Mouse (Mus musculus): Measurements from ENCODE around the gene 1700022I11Rik. TPM values are rescaled to one million over a fixed set of nuclear protein-coding genes. Genes with fewer than 3 reads are reported as not detected.
A peak's percentile ranks its signal among the peaks of the same experiment; 100 is the strongest.

1700022I11Rik gene
- polyA plus RNA-seq, 1 experiment from 2014 or later: 0.43 TPM

- H3K36me3 ChIP-seq (ENCODE audit: control insufficient read depth, insufficient read depth, low read length): peaks cover 29% of the 10 kb centered on the region
- peak within 1 kb of the TSS; percentile 80 for H3K4me3 ChIP-seq (ENCODE audit: low read depth, low read length)
- peaks cover 19% of the 10 kb centered on the region for H3K4me1 ChIP-seq (ENCODE audit: control insufficient read depth, insufficient read depth, low read length)
- no peaks in the 10 kb centered on the region for H3K27me3 ChIP-seq (ENCODE audit: control insufficient read depth, insufficient read depth, low read depth, low read length)
- H3K27ac ChIP-seq (ENCODE audit: low read length): peak within 1 kb of the TSS; percentile 89
- under 1% methylated on average over 38 of the region's 38 CpGs for WGBS
- peak within 1 kb of the TSS; percentile 79 for H3K4me2 ChIP-seq (ENCODE audit: low read length)
- peak; percentile 96 for ATAC-seq
- H3K9me3 ChIP-seq (replicated peaks; ENCODE audit: control insufficient read depth, low read length, poor library complexity, severe bottlenecking): no peaks in the 10 kb centered on the region
- peak within 1 kb of the TSS; percentile 91 for H3K9ac ChIP-seq (ENCODE audit: low read depth, low read length)
Measured at GRCm38 (mm10) chr4:43031237-43031995, 62.0 kb downstream of the 1700022I11Rik start, which contains the start of gene Stoml2. Gene Stoml2, minus strand, starts transcription at chr4:43031710.

GRCm38 (mm10) chr4:43032501-43032900, 63.1 kb downstream of the 1700022I11Rik start:
- no peak overlapping the region for H3K4me3 ChIP-seq (ENCODE audit: low read depth, low read length)
- H3K4me2 ChIP-seq (ENCODE audit: low read length): no peak overlapping the region
- WGBS: 93% methylated on average over 1 of the region's 1 CpGs
- H3K27me3 ChIP-seq (ENCODE audit: control insufficient read depth, insufficient read depth, low read depth, low read length): no peaks in the 10 kb centered on the region
- peak overlapping the region; percentile 89 for H3K27ac ChIP-seq (ENCODE audit: low read length)
- H3K9ac ChIP-seq (ENCODE audit: low read depth, low read length): no peak overlapping the region
- peaks cover 21% of the 10 kb centered on the region for H3K4me1 ChIP-seq (ENCODE audit: control insufficient read depth, insufficient read depth, low read length)
- ATAC-seq: no peak
- H3K36me3 ChIP-seq (ENCODE audit: control insufficient read depth, insufficient read depth, low read length): peaks cover 29% of the 10 kb centered on the region
- no peaks in the 10 kb centered on the region for H3K9me3 ChIP-seq (replicated peaks; ENCODE audit: control insufficient read depth, low read length, poor library complexity, severe bottlenecking)

Other genes with a start within 250 kb of the 1700022I11Rik start
- gene 4930578G10Rik, start 234.1 kb upstream of the 1700022I11Rik start, polyA plus RNA-seq (2015; fragmentation: Nextera tagmentation; extraction: Ambion mirVana): 0.70 TPM in 1 of 2 replicates, not detected in the other
- not detected in 2 replicates for gene Ccl19, start 213.0 kb upstream of the 1700022I11Rik start, polyA plus RNA-seq (2015; fragmentation: Nextera tagmentation; extraction: Ambion mirVana)
- 0.63 and 2.1 TPM in 2 replicates for gene Ccl21a, start 195.6 kb upstream of the 1700022I11Rik start, polyA plus RNA-seq (2015; fragmentation: Nextera tagmentation; extraction: Ambion mirVana)
- 0.06 TPM in 1 of 2 replicates, not detected in the other for gene Fam205a1, start 115.7 kb upstream of the 1700022I11Rik start, polyA plus RNA-seq (2015; fragmentation: Nextera tagmentation; extraction: Ambion mirVana)
- gene Gm12394, start 112.8 kb upstream of the 1700022I11Rik start, polyA plus RNA-seq (2015; fragmentation: Nextera tagmentation; extraction: Ambion mirVana): 0.67 and 0.76 TPM in 2 replicates
- gene Fam205c, start 95.4 kb upstream of the 1700022I11Rik start, polyA plus RNA-seq (2015; fragmentation: Nextera tagmentation; extraction: Ambion mirVana): 2.0 and 2.3 TPM in 2 replicates
- gene Phf24, start 52.9 kb upstream of the 1700022I11Rik start, polyA plus RNA-seq (2015; fragmentation: Nextera tagmentation; extraction: Ambion mirVana): 44.1 and 45.8 TPM in 2 replicates
- 53.8 and 56.8 TPM in 2 replicates for gene Dnajb5, start 19.8 kb upstream of the 1700022I11Rik start, polyA plus RNA-seq (2015; fragmentation: Nextera tagmentation; extraction: Ambion mirVana)
- 498 and 509 TPM in 2 replicates for gene Vcp, start 30.9 kb downstream of the 1700022I11Rik start, polyA plus RNA-seq (2015; fragmentation: Nextera tagmentation; extraction: Ambion mirVana)
- 26.9 and 30.0 TPM in 2 replicates for gene Fancg, start 40.9 kb downstream of the 1700022I11Rik start, polyA plus RNA-seq (2015; fragmentation: Nextera tagmentation; extraction: Ambion mirVana)
- gene Pigo, start 56.2 kb downstream of the 1700022I11Rik start, polyA plus RNA-seq (2015; fragmentation: Nextera tagmentation; extraction: Ambion mirVana): 29.0 and 32.0 TPM in 2 replicates
- 211 and 234 TPM in 2 replicates for gene Stoml2, start 62.1 kb downstream of the 1700022I11Rik start, polyA plus RNA-seq (2015; fragmentation: Nextera tagmentation; extraction: Ambion mirVana)
- 43.4 and 49.9 TPM in 2 replicates for gene Fam214b, start 76.6 kb downstream of the 1700022I11Rik start, polyA plus RNA-seq (2015; fragmentation: Nextera tagmentation; extraction: Ambion mirVana)
- 19.5 and 20.8 TPM in 2 replicates for gene Unc13b, start 89.3 kb downstream of the 1700022I11Rik start, polyA plus RNA-seq (2015; fragmentation: Nextera tagmentation; extraction: Ambion mirVana)

All from midbrain, embryonic 16.5 days (tissue).